Mouse (Mus musculus): ENCODE results near the gene Cep128. TPM values are rescaled to one million over a fixed set of nuclear protein-coding genes. Genes with fewer than 3 reads are reported as not detected.

Gene Cep128
- polyA plus RNA-seq, 1 experiment from 2014 or later: 8.6 TPM

GRCm38 (mm10) chr12:91134740-91135517 is 249.3 kb downstream of the Cep128 start:
- H3K27me3 ChIP-seq (ENCODE audit: control insufficient read depth, insufficient read depth, low read length): no peaks in the 10 kb centered on the region
- H3K27ac ChIP-seq (ENCODE audit: low read depth, low read length): no peak overlapping the region
- H3K4me2 ChIP-seq (replicated peaks; ENCODE audit: low read depth, low read length): no peak overlapping the region
- no peak overlapping the region for H3K4me3 ChIP-seq (ENCODE audit: low read length)
- H3K9me3 ChIP-seq (ENCODE audit: control insufficient read depth, low read length): no peaks in the 10 kb centered on the region
- no peak overlapping the region for H3K9ac ChIP-seq (ENCODE audit: low read depth, low read length)
- H3K4me1 ChIP-seq (ENCODE audit: control insufficient read depth, insufficient read depth, low read length): no peaks in the 10 kb centered on the region
- 89% methylated on average over 8 of the region's 8 CpGs for WGBS
- no peaks in the 10 kb centered on the region for H3K36me3 ChIP-seq (ENCODE audit: control insufficient read depth, insufficient read depth, low read length)
- ATAC-seq (ENCODE audit: low FRiP score, low TSS enrichment): no peak

DNA sequence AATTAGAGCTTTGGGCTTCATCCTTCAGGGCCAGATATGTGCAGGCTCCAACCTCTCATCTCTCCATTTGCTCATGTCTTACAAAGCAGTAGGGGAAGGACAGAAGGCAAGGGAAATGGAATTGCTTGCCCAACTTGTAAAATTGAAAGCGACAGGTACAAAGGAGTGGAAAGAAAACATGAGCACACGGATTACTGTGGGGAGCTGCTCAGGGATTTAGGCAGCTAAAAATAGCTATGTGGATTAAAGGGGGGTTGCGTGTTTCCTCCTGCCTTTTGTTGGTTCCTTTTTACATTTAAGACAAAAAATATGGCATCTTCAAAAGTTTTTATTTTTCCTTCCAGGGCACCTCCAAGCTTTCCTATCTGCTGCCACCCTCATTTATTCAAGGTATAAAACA is 269.2 kb downstream of the Cep128 start:
- H3K4me2 ChIP-seq (replicated peaks; ENCODE audit: low read depth, low read length): no peak overlapping the region
- WGBS: 78% methylated on average over 3 of the region's 3 CpGs
- no peaks in the 10 kb centered on the region for H3K36me3 ChIP-seq (ENCODE audit: control insufficient read depth, insufficient read depth, low read length)
- H3K27me3 ChIP-seq (ENCODE audit: control insufficient read depth, insufficient read depth, low read length): no peaks in the 10 kb centered on the region
- H3K4me3 ChIP-seq (ENCODE audit: low read length): no peak overlapping the region
- no peaks in the 10 kb centered on the region for H3K4me1 ChIP-seq (ENCODE audit: control insufficient read depth, insufficient read depth, low read length)
- no peak overlapping the region for H3K27ac ChIP-seq (ENCODE audit: low read depth, low read length)
- no peak for ATAC-seq (ENCODE audit: low FRiP score, low TSS enrichment)
- H3K9me3 ChIP-seq (ENCODE audit: control insufficient read depth, low read length): no peaks in the 10 kb centered on the region
- no peak overlapping the region for H3K9ac ChIP-seq (ENCODE audit: low read depth, low read length)

DNA sequence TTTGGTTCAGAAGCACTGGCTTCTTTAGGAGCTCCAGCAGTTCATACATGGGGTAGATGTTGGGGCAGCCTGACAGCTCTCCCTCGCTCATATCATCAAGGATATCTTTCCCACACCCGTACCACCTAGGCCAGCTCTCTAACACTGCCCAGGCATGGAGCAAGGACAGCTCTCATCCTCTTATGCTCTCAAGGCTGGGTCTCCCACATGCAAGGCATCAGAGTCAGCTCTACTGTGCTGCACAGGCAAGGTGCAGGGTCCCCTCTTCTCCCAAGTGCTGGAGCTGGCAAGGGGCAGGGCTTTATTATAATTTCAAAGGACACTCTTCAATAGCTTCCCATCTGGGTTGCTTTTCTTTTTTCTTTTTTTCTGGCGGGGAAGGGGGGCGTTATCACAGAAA is 280.9 kb downstream of the Cep128 start:
- Histone ChIP-seq H3K27me3 (ENCODE audit: control insufficient read depth, insufficient read depth, low read length) (no peaks in the 10 kb centered on the region), H3K9me3 (ENCODE audit: control insufficient read depth, low read length) (no peaks in the 10 kb centered on the region), H3K4me1 (ENCODE audit: control insufficient read depth, insufficient read depth, low read length) (no peaks in the 10 kb centered on the region), H3K36me3 (ENCODE audit: control insufficient read depth, insufficient read depth, low read length) (no peaks in the 10 kb centered on the region), H3K4me3 (ENCODE audit: low read length) (no peak overlapping the region), H3K27ac (ENCODE audit: low read depth, low read length) (no peak overlapping the region), H3K9ac (ENCODE audit: low read depth, low read length) (no peak overlapping the region), H3K4me2 (replicated peaks; ENCODE audit: low read depth, low read length) (no peak overlapping the region)
- ATAC-seq (ENCODE audit: low FRiP score, low TSS enrichment): no peak
- 61% methylated on average over 4 of the region's 4 CpGs for WGBS

GRCm38 (mm10) chr12:91097869-91098268 is 286.3 kb downstream of the Cep128 start:
- H3K27ac ChIP-seq (ENCODE audit: low read depth, low read length): no peak overlapping the region
- H3K4me3 ChIP-seq (ENCODE audit: low read length): no peak overlapping the region
- H3K4me2 ChIP-seq (replicated peaks; ENCODE audit: low read depth, low read length): no peak overlapping the region
- 52% methylated on average over 6 of the region's 6 CpGs for WGBS
- no peaks in the 10 kb centered on the region for H3K4me1 ChIP-seq (ENCODE audit: control insufficient read depth, insufficient read depth, low read length)
- ATAC-seq (ENCODE audit: low FRiP score, low TSS enrichment): no peak
- H3K36me3 ChIP-seq (ENCODE audit: control insufficient read depth, insufficient read depth, low read length): no peaks in the 10 kb centered on the region
- no peaks in the 10 kb centered on the region for H3K27me3 ChIP-seq (ENCODE audit: control insufficient read depth, insufficient read depth, low read length)
- H3K9me3 ChIP-seq (ENCODE audit: control insufficient read depth, low read length): no peaks in the 10 kb centered on the region
- H3K9ac ChIP-seq (ENCODE audit: low read depth, low read length): no peak overlapping the region

DNA sequence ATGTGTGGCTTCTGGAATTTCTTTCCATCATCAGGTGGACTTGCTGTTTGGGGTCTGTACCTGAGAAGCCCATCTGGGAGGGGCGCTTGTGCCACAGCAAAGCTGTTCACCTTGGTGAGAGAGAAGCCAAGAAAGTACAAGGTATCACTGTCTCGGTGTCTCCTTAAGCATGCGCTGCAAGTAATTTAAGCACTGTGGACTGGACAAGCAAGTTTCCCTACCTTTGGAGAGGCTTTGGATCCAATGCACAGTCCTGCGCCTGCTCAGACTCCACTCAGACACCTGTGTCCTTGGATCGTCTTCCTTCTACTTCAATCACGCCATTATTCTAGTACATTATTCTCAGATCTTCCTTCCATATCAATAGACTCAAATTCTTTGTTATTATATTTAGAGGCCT is 288.0 kb downstream of the Cep128 start:
- no peak for ATAC-seq (ENCODE audit: low FRiP score, low TSS enrichment)
- Histone ChIP-seq H3K4me2 (replicated peaks; ENCODE audit: low read depth, low read length) (no peak overlapping the region), H3K4me1 (ENCODE audit: control insufficient read depth, insufficient read depth, low read length) (no peaks in the 10 kb centered on the region)

DNA sequence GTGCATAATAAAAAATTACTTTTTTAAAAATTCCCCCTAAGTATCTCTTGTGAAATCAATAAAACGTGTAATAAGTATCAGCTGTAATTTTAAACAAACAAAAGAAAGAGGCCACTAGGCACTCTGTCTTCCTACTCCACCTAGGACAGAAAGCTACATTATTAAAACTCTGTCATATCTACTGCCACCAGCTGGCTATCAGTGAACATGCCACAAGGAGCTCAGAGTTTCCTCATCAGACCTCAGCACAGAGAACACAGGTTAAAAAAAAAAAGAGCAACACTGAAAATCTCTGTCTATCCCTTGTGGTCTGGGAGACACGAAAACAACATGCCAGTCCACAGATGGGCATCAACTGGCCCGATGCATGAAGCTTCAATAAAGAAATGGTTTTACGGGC is 295.9 kb downstream of the Cep128 start:
- no peak overlapping the region for H3K4me2 ChIP-seq (replicated peaks; ENCODE audit: low read depth, low read length)
- 90% methylated on average over 4 of the region's 4 CpGs for WGBS
- H3K36me3 ChIP-seq (ENCODE audit: control insufficient read depth, insufficient read depth, low read length): no peaks in the 10 kb centered on the region
- no peaks in the 10 kb centered on the region for H3K4me1 ChIP-seq (ENCODE audit: control insufficient read depth, insufficient read depth, low read length)
- H3K4me3 ChIP-seq (ENCODE audit: low read length): no peak overlapping the region
- H3K27ac ChIP-seq (ENCODE audit: low read depth, low read length): no peak overlapping the region
- H3K9ac ChIP-seq (ENCODE audit: low read depth, low read length): no peak overlapping the region
- H3K9me3 ChIP-seq (ENCODE audit: control insufficient read depth, low read length): no peaks in the 10 kb centered on the region
- ATAC-seq (ENCODE audit: low FRiP score, low TSS enrichment): no peak
- H3K27me3 ChIP-seq (ENCODE audit: control insufficient read depth, insufficient read depth, low read length): no peaks in the 10 kb centered on the region

More for the DNA sequence above, 288.0 kb downstream of the Cep128 start:
- Histone ChIP-seq H3K9me3 (ENCODE audit: control insufficient read depth, low read length) (no peaks in the 10 kb centered on the region), H3K27me3 (ENCODE audit: control insufficient read depth, insufficient read depth, low read length) (no peaks in the 10 kb centered on the region), H3K9ac (ENCODE audit: low read depth, low read length) (no peak overlapping the region), H3K4me3 (ENCODE audit: low read length) (no peak overlapping the region), H3K27ac (ENCODE audit: low read depth, low read length) (no peak overlapping the region), H3K36me3 (ENCODE audit: control insufficient read depth, insufficient read depth, low read length) (no peaks in the 10 kb centered on the region)
- 95% methylated on average over 6 of the region's 6 CpGs for WGBS

DNA sequence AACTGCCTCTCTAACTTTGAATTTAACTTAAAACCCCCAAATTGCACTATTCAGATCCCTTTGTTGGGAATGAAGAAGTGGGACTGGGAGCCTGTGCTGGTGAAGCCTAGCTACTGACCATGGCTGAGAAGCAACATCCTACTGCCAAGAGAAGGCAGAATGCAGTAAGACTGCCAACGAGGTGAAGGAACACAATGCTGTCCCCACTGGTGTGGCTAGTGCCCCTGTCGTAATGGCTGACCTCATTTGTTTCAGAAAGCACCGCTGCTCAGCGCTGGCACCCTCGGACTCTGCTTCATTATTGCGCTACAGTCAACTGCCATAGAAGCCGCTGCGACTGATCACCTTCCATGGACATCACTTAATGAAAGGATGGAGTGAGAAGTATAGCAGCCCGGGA is 298.2 kb downstream of the Cep128 start:
- ATAC-seq (ENCODE audit: low FRiP score, low TSS enrichment): no peak
- Histone ChIP-seq H3K4me1 (ENCODE audit: control insufficient read depth, insufficient read depth, low read length) (no peaks in the 10 kb centered on the region), H3K9ac (ENCODE audit: low read depth, low read length) (no peak overlapping the region), H3K36me3 (ENCODE audit: control insufficient read depth, insufficient read depth, low read length) (no peaks in the 10 kb centered on the region), H3K9me3 (ENCODE audit: control insufficient read depth, low read length) (no peaks in the 10 kb centered on the region), H3K27me3 (ENCODE audit: control insufficient read depth, insufficient read depth, low read length) (no peaks in the 10 kb centered on the region), H3K4me3 (ENCODE audit: low read length) (no peak overlapping the region), H3K27ac (ENCODE audit: low read depth, low read length) (no peak overlapping the region), H3K4me2 (replicated peaks; ENCODE audit: low read depth, low read length) (no peak overlapping the region)
- WGBS: 89% methylated on average over 9 of the region's 9 CpGs

DNA sequence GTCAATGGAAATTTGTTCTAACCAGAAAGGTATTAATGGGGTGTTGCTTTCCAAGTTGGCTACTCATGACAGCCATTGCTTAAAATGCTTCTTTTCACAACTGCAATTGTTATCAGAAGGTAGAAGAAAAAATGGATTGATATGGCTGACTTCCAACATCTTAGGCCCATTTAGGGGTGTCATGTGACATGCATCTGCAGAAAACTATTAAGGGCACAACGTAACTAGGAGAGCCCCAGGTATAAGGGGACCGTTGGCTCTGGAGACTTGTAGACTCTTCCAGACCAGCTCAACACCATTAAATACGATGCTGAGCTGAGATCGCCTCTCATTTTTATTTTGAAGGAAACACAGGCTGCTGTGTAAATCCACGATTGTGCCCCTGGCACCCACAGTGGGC is 308.6 kb downstream of the Cep128 start:
- WGBS: 89% methylated on average over 5 of the region's 5 CpGs
- no peak overlapping the region for H3K27ac ChIP-seq (ENCODE audit: low read depth, low read length)
- H3K9ac ChIP-seq (ENCODE audit: low read depth, low read length): no peak overlapping the region
- H3K4me3 ChIP-seq (ENCODE audit: low read length): no peak overlapping the region
- ATAC-seq (ENCODE audit: low FRiP score, low TSS enrichment): no peak
- H3K27me3 ChIP-seq (ENCODE audit: control insufficient read depth, insufficient read depth, low read length): no peaks in the 10 kb centered on the region
- H3K9me3 ChIP-seq (ENCODE audit: control insufficient read depth, low read length): no peaks in the 10 kb centered on the region
- H3K36me3 ChIP-seq (ENCODE audit: control insufficient read depth, insufficient read depth, low read length): no peaks in the 10 kb centered on the region
- H3K4me2 ChIP-seq (replicated peaks; ENCODE audit: low read depth, low read length): no peak overlapping the region
- no peaks in the 10 kb centered on the region for H3K4me1 ChIP-seq (ENCODE audit: control insufficient read depth, insufficient read depth, low read length)

DNA sequence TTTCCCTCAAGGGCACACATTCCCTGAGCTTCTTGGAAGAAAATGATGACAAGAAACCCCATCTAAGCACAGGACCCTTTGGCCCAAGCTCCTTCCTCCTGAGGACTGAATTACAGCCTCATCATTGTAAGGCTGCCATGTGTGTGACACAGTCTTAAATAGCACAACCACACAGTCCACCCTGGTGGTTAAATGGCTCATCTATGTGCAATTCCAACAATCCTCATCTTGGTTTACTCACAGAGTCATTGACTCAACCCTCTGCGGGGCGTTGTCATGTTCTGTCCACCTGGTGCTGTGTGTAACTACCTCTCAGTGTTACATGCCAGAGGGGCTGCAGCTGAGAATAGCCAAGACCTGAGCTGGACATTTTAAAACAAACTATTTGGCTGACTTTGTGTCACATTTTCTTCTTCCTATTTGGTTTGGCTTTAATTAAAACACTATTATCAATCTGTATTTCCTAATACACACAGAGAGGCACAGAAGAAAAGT is 313.6 kb downstream of the Cep128 start:
- Histone ChIP-seq H3K4me1 (ENCODE audit: control insufficient read depth, insufficient read depth, low read length) (no peaks in the 10 kb centered on the region), H3K9ac (ENCODE audit: low read depth, low read length) (no peak overlapping the region), H3K4me3 (ENCODE audit: low read length) (no peak overlapping the region), H3K36me3 (ENCODE audit: control insufficient read depth, insufficient read depth, low read length) (no peaks in the 10 kb centered on the region), H3K27ac (ENCODE audit: low read depth, low read length) (no peak overlapping the region), H3K27me3 (ENCODE audit: control insufficient read depth, insufficient read depth, low read length) (no peaks in the 10 kb centered on the region), H3K9me3 (ENCODE audit: control insufficient read depth, low read length) (no peaks in the 10 kb centered on the region), H3K4me2 (replicated peaks; ENCODE audit: low read depth, low read length) (no peak overlapping the region)
- 94% methylated on average over 2 of the region's 2 CpGs for WGBS
- ATAC-seq (ENCODE audit: low FRiP score, low TSS enrichment): no peak
